Mouse (Mus musculus) Patski (cell line): ENCODE measurements at regions not wholly inside any gene's neighbourhood (a gene's known extent, or its start where the extent isn't known, plus 50 kb on each side); places are given as distances from the start of the nearest gene placed in this dataset.

Source experiments
- ATAC-seq: fragments of 100-300 bp; one replicate; pipeline ENCODE4 v1.8.0; 2021
- CTCF ChIA-PET: fragments of 350-600 bp; sonication (Branson Sonifier 250); formaldehyde crosslinking; loops from one replicate; lab custom pipeline; 2022; ENCODE audit warnings: inconsistent platforms; lab: Charles Lee
- POLR2A ChIA-PET: fragments of 350-600 bp; sonication (Branson Sonifier 250); formaldehyde crosslinking; loops from one replicate; lab custom pipeline; 2022; ENCODE audit warnings: antibody characterized with exemption, inconsistent platforms; lab: Charles Lee
- DNase-seq: peaks from one replicate; pipeline ENCODE4 v3.0.0-alpha.2; 2011; ENCODE audit warnings: low read depth, low spot score
- H3K27me3 ChIP-seq: fragments of 371-371 bp; one replicate; pipeline ENCODE4 v1.5.1; 2021
- CTCF ChIP-seq: fragments of 100-300 bp; IDR thresholded peaks from one replicate; pipeline ENCODE4 v1.5.1; 2021
- in situ Hi-C: fragments of 300-500 bp; cut with MboI; formaldehyde crosslinking; loops from 3 replicates; pipeline ENCODE4 v1.11.1; 2018; ENCODE audit warnings: low pct_unique_long_range_greater_than_20kb, mixed read lengths

DNA sequence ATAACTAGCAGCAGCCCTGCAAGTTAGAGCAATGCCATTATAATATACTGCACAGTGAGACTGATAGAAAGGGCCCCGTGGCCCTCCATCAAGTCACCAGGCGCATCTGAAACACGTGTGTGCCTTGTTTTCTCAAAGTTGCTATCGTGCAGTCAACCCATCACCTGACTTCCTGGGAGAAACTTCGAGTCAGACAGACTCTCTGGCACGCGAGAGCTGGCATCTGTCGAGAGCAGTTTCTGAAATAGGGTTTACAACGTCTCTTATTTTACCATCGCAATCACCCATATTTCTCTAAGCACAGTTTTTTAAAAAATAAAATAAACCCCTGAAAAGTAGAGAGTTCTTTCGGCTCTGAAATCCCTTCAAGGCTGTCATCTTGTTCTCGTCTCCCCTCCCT lies 169.8 kb downstream of the 3110018I06Rik start:
- no peak for ATAC-seq
- DNase-seq, result no peak
- CTCF ChIA-PET, result no interaction called here
- POLR2A ChIA-PET, result no interaction called here
- H3K27me3 ChIP-seq, result peaks cover 9% of the 10 kb centered on the region
- TF ChIP-seq CTCF, result no peak
- in situ Hi-C loops, result no loop called here

DNA sequence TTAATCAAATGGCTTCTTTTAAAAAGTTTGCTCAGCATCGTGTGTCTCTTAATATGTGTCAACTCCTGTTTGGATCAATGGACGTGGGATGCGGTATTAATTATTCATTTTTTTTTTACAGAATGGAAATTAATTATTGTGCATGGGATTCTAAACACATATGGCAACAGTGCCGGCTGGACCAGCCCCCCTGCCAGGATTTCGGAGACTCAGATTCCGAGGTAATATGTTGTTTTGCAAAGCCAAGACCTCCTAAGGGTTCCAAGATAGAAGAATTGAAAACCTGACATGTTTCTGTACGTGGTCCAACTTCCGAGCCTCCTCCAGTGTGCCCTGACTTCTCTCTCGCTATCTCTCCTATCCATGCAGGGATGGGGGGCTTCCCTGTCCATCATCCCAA lies 170.4 kb downstream of the 3110018I06Rik start:
- H3K27me3 ChIP-seq, result peaks cover 9% of the 10 kb centered on the region
- CTCF ChIA-PET, result no interaction called here
- in situ Hi-C loops, result no loop called here
- ATAC-seq (no peak), DNase-seq (no peak)
- POLR2A ChIA-PET, result no interaction called here
- TF ChIP-seq CTCF, result no peak

GRCm38 (mm10) chr12:107662624-107663023 lies 174.2 kb downstream of the 3110018I06Rik start:
- peaks cover 4% of the 10 kb centered on the region for H3K27me3 ChIP-seq
- no peak for TF ChIP-seq CTCF
- in situ Hi-C loops, result no loop called here
- ChIA-PET POLR2A (no interaction called here), CTCF (no interaction called here)
- ATAC-seq, result no peak
- no peak for DNase-seq

- POLR2A ChIA-PET, result no interaction called here
- ATAC-seq (no peak), DNase-seq (no peak)
- CTCF ChIA-PET, result no interaction called here
- TF ChIP-seq CTCF, result no peak
- in situ Hi-C loops, result no loop called here
- peaks cover 5% of the 10 kb centered on the region for H3K27me3 ChIP-seq
Observed at GRCm38 (mm10) chr12:107667836-107668235, 179.4 kb downstream of the 3110018I06Rik start.

GRCm38 (mm10) chr12:107669046-107669445 lies 180.6 kb downstream of the 3110018I06Rik start:
- CTCF ChIA-PET, result no interaction called here
- DNase-seq (no peak), ATAC-seq (no peak)
- POLR2A ChIA-PET, result no interaction called here
- TF ChIP-seq CTCF, result no peak
- in situ Hi-C loops, result no loop called here
- H3K27me3 ChIP-seq, result peaks cover 7% of the 10 kb centered on the region

DNA sequence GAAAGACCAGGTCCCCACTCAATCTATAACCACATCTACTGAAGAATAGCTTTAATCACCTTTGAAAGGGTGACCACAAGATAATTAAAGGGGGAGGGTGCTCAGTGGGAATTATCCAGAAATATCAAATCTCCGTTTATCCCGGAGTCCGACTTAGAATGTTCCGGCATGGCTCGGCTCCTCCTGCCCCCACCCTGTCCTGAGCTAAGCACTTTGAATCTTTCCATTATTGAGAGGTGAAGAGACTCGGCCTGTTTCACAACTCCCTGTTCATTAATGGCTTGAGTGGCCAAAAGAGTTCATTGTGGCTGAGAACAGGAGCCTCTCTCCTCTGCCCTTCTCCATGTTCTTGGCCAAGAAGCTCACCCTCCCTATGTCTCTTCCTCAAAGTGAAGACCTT lies 181.0 kb downstream of the 3110018I06Rik start:
- ChIA-PET POLR2A (no interaction called here), CTCF (no interaction called here)
- H3K27me3 ChIP-seq, result peaks cover 7% of the 10 kb centered on the region
- in situ Hi-C loops, result no loop called here
- ATAC-seq (no peak), DNase-seq (no peak)
- TF ChIP-seq CTCF, result no peak

- no peak for DNase-seq
Observed at GRCm38 (mm10) chr12:107669910-107670309, 181.5 kb downstream of the 3110018I06Rik start.

GRCm38 (mm10) chr12:107677076-107677475 lies 188.6 kb downstream of the 3110018I06Rik start:
- TF ChIP-seq CTCF, result no peak
- in situ Hi-C loops, result no loop called here
- ChIA-PET POLR2A (no interaction called here), CTCF (no interaction called here)
- DNase-seq, result no peak
- no peak for ATAC-seq
- peaks cover 4% of the 10 kb centered on the region for H3K27me3 ChIP-seq

More at GRCm38 (mm10) chr12:107669910-107670309, 181.5 kb downstream of the 3110018I06Rik start:
- no peak for TF ChIP-seq CTCF
- POLR2A ChIA-PET, result no interaction called here
- ATAC-seq, result no peak
- CTCF ChIA-PET, result no interaction called here
- in situ Hi-C loops, result no loop called here
- H3K27me3 ChIP-seq, result peaks cover 7% of the 10 kb centered on the region

DNA sequence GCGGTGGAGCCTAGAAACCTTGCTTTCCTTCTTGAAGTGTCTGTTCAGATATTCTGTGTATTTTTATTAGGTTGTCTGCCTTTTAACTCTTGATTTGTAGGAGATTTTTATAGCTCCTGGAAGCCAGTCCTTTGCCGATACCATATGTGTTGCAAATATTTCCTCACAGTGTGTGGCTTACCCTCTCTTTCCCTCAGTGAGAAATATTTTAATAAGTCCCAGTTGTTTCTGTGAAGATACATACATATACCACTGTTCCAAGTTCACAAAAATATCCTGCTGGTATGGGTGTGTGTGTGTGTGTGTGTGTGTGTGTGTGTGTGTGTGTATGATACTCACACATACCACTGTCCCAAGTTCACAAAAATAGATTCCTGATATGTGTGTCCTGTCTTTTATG lies 199.0 kb downstream of the 3110018I06Rik start:
- TF ChIP-seq CTCF, result no peak
- DNase-seq (no peak), ATAC-seq (no peak)
- CTCF ChIA-PET, result no interaction called here
- peaks cover 7% of the 10 kb centered on the region for H3K27me3 ChIP-seq
- in situ Hi-C loops, result no loop called here
- POLR2A ChIA-PET, result no interaction called here

DNA sequence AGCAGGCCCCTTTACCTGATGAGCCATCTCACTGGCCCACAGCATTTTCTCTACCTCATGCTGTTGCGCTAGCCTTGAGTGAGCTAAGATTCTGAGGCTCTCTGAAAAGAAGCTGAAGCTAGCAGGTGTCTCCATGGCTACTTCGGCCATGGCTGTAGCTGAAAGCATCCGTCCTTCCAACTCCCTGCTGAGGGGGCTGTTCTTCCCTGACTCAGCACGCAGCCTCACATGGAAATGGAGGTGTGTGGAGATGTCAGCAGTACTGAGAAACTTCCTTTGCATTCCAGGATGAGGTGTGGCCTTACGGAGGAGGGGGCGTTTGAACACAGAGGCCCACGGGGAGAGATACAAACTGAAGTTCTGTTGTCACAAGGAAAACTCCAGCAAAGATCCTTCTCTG lies 201.0 kb downstream of the 3110018I06Rik start:
- TF ChIP-seq CTCF, result no peak
- in situ Hi-C loops, result no loop called here

GRCm38 (mm10) chr12:107690061-107690460 lies 201.6 kb downstream of the 3110018I06Rik start:
- ChIA-PET CTCF (no interaction called here), POLR2A (no interaction called here)
- ATAC-seq (no peak), DNase-seq (no peak)
- in situ Hi-C loops, result no loop called here
- no peak for TF ChIP-seq CTCF
- peaks cover 5% of the 10 kb centered on the region for H3K27me3 ChIP-seq

More for the DNA sequence above, 201.0 kb downstream of the 3110018I06Rik start:
- peaks cover 7% of the 10 kb centered on the region for H3K27me3 ChIP-seq
- ATAC-seq (no peak), DNase-seq (no peak)
- ChIA-PET POLR2A (no interaction called here), CTCF (no interaction called here)

DNA sequence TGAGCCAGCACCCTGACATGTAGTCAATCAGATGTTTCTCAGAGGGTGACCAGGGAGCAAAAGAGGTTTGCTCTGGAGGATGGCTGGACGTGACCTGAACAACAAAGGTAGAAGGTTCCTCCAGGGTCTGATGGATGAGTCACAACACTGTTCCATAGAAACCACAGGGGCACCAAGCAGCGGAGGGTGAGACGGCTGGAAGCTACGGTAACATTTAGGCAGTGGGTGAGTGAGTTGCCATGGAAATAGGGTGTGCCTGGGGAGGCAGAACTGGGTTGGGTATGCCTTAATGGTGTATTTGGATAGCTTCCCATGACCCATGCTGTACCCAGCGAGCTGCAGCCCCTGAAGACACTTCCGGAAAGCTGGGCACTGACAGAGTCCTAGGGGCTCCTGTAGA lies 205.3 kb downstream of the 3110018I06Rik start:
- POLR2A ChIA-PET, result no interaction called here
- ATAC-seq (no peak), DNase-seq (no peak)
- in situ Hi-C loops, result no loop called here
- CTCF ChIA-PET, result no interaction called here
- no peaks in the 10 kb centered on the region for H3K27me3 ChIP-seq
- TF ChIP-seq CTCF, result no peak
